Mouse (Mus musculus): ENCODE measurements around the gene Gsdma3. TPM values are rescaled to one million over a fixed set of nuclear protein-coding genes. Genes with fewer than 3 reads are reported as not detected.
A peak's percentile ranks its signal among the peaks of the same experiment; 100 is the strongest.
"Not testable (repeated sequence)": the region's sequence is repeated elsewhere in the genome, so short reads cannot be mapped to it uniquely, and the experiment has no call there.

The Gsdma3 gene
- polyA plus RNA-seq, 2 experiments, result not detected

- 74% methylated on average over 2 of the region's 2 CpGs for WGBS
- no peak overlapping the region for H3K9ac ChIP-seq (ENCODE audit: low read depth, low read length, severe bottlenecking)
- no peaks in the 10 kb centered on the region for H3K36me3 ChIP-seq (ENCODE audit: control insufficient read depth, insufficient read depth, low read length)
- no peak overlapping the region for H3K4me2 ChIP-seq (replicated peaks; ENCODE audit: low read depth, low read length, severe bottlenecking)
- TF ChIP-seq POLR2A (IDR thresholded peaks at IDR 0.05; ENCODE audit: borderline replicate concordance, extremely low read depth, insufficient read depth, insufficient read length), result no peak
- no peak for DNase-seq (ENCODE audit: low spot score)
- no peaks in the 10 kb centered on the region for H3K4me1 ChIP-seq (ENCODE audit: control insufficient read depth, insufficient read depth, low read length)
- H3K27me3 ChIP-seq (ENCODE audit: control insufficient read depth, insufficient read depth, low read length), result no peaks in the 10 kb centered on the region
- H3K27ac ChIP-seq (replicated peaks; ENCODE audit: low read depth, low read length), result no peak overlapping the region
- H3K9me3 ChIP-seq (ENCODE audit: control insufficient read depth, low read length), result no peaks in the 10 kb centered on the region
- no peak overlapping the region for H3K4me3 ChIP-seq (replicated peaks; ENCODE audit: low read length)
- no peak for ATAC-seq (ENCODE audit: low FRiP score, low read depth)
These were observed 19.8 kb downstream of the Gsdma3 start for GRCm38 (mm10) chr11:98645946-98646345.

DNA sequence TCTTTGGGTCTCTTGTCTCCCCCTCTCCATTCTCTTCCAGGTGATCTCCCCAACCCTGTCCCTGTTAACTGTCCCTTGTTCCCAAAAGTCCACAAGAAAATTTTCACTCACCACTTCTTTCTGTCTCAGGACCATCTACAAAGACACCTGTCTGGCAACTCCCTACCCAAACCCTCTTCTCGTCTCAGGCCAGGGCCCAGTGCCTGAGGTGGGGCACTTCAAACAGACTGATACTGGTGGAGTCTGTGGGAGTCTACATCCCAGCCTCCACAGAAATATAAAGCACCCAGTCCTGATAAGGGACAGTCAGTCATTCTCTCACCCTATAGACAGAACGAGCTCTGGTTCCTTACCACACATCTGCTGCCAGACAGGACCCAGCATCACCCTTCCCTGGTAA is 20.3 kb downstream of the Gsdma3 start, which contains the start of gene Gsdma2:
Gsdma2 (plus strand) TSS at position 301 of the 400 bp plus-strand sequence.
- H3K9ac ChIP-seq (ENCODE audit: low read depth, low read length, severe bottlenecking), result no peak within 1 kb of the TSS
- H3K36me3 ChIP-seq (ENCODE audit: control insufficient read depth, insufficient read depth, low read length), result no peaks in the 10 kb centered on the region
- H3K27ac ChIP-seq (replicated peaks; ENCODE audit: low read depth, low read length), result no peak within 1 kb of the TSS
- H3K4me1 ChIP-seq (ENCODE audit: control insufficient read depth, insufficient read depth, low read length), result no peaks in the 10 kb centered on the region
- no peak for TF ChIP-seq POLR2A (IDR thresholded peaks at IDR 0.05; ENCODE audit: borderline replicate concordance, extremely low read depth, insufficient read depth, insufficient read length)
- DNase-seq (ENCODE audit: low spot score) (no peak), ATAC-seq (ENCODE audit: low FRiP score, low read depth) (no peak)
- no peak within 1 kb of the TSS for H3K4me2 ChIP-seq (replicated peaks; ENCODE audit: low read depth, low read length, severe bottlenecking)
- WGBS, result 55% methylated on average over 2 of the region's 2 CpGs
- H3K9me3 ChIP-seq (ENCODE audit: control insufficient read depth, low read length), result no peaks in the 10 kb centered on the region
- H3K27me3 ChIP-seq (ENCODE audit: control insufficient read depth, insufficient read depth, low read length), result no peaks in the 10 kb centered on the region
- no peak within 1 kb of the TSS for H3K4me3 ChIP-seq (replicated peaks; ENCODE audit: low read length)

DNA sequence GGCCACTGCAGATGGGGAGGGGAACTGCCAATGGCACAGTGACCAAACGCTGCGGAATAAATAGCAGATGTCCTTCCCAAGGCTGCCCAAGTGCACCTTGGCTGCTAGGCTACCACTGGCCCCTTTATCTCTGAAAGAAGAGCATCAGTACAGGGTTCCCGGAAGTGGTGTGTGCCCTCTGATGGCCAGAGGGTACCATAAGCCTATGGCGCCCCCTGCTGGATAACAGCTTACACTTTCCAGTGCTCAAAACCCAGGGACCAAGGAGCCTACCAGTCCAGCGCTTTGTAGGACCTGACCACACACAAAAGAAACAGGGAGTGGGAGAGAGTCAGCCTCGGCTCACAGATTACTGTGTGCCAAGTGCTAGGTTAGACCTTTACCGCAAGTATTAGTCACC is 28.9 kb downstream of the Gsdma3 start:
- H3K27me3 ChIP-seq (ENCODE audit: control insufficient read depth, insufficient read depth, low read length); H3K9me3 ChIP-seq (ENCODE audit: control insufficient read depth, low read length); H3K4me2 ChIP-seq (replicated peaks; ENCODE audit: low read depth, low read length, severe bottlenecking); H3K9ac ChIP-seq (ENCODE audit: low read depth, low read length, severe bottlenecking); H3K4me1 ChIP-seq (ENCODE audit: control insufficient read depth, insufficient read depth, low read length); ATAC-seq (ENCODE audit: low FRiP score, low read depth); H3K36me3 ChIP-seq (ENCODE audit: control insufficient read depth, insufficient read depth, low read length); H3K4me3 ChIP-seq (replicated peaks; ENCODE audit: low read length); H3K27ac ChIP-seq (replicated peaks; ENCODE audit: low read depth, low read length); DNase-seq (ENCODE audit: low spot score): not testable (repeated sequence)
- 9% methylated on average over 6 of the region's 7 CpGs for WGBS

GRCm38 (mm10) chr11:98660517-98660916 is 34.4 kb downstream of the Gsdma3 start:
- 8% methylated on average over 6 of the region's 6 CpGs for WGBS
- ATAC-seq (ENCODE audit: low FRiP score, low read depth), result no peak

GRCm38 (mm10) chr11:98664091-98664490 is 37.9 kb downstream of the Gsdma3 start, which contains the start of gene Gsdma:
Gene Gsdma, plus strand, starts transcription at chr11:98664351.
- Histone ChIP-seq H3K36me3 (ENCODE audit: control insufficient read depth, insufficient read depth, low read length) (no peaks in the 10 kb centered on the region), H3K4me1 (ENCODE audit: control insufficient read depth, insufficient read depth, low read length) (no peaks in the 10 kb centered on the region), H3K27ac (replicated peaks; ENCODE audit: low read depth, low read length) (no peak within 1 kb of the TSS), H3K4me2 (replicated peaks; ENCODE audit: low read depth, low read length, severe bottlenecking) (no peak within 1 kb of the TSS), H3K9me3 (ENCODE audit: control insufficient read depth, low read length) (no peaks in the 10 kb centered on the region), H3K4me3 (replicated peaks; ENCODE audit: low read length) (no peak within 1 kb of the TSS), H3K9ac (ENCODE audit: low read depth, low read length, severe bottlenecking) (no peak within 1 kb of the TSS), H3K27me3 (ENCODE audit: control insufficient read depth, insufficient read depth, low read length) (0 out of 2 replicates have a peak, but pooled peaks cover 14% of the 10 kb centered on the region)
- 23% methylated on average over 4 of the region's 4 CpGs for WGBS
- TF ChIP-seq POLR2A (IDR thresholded peaks at IDR 0.05; ENCODE audit: borderline replicate concordance, extremely low read depth, insufficient read depth, insufficient read length), result no peak
- no peak for ATAC-seq (ENCODE audit: low FRiP score, low read depth)
- DNase-seq (ENCODE audit: low spot score), result no peak

More at GRCm38 (mm10) chr11:98660517-98660916, 34.4 kb downstream of the Gsdma3 start:
- no peak overlapping the region for H3K4me2 ChIP-seq (replicated peaks; ENCODE audit: low read depth, low read length, severe bottlenecking)
- H3K27me3 ChIP-seq (ENCODE audit: control insufficient read depth, insufficient read depth, low read length), result no peaks in the 10 kb centered on the region
- no peaks in the 10 kb centered on the region for H3K9me3 ChIP-seq (ENCODE audit: control insufficient read depth, low read length)
- H3K27ac ChIP-seq (replicated peaks; ENCODE audit: low read depth, low read length), result no peak overlapping the region
- no peak overlapping the region for H3K9ac ChIP-seq (ENCODE audit: low read depth, low read length, severe bottlenecking)
- H3K36me3 ChIP-seq (ENCODE audit: control insufficient read depth, insufficient read depth, low read length), result no peaks in the 10 kb centered on the region
- TF ChIP-seq POLR2A (IDR thresholded peaks at IDR 0.05; ENCODE audit: borderline replicate concordance, extremely low read depth, insufficient read depth, insufficient read length), result no peak
- no peak overlapping the region for H3K4me3 ChIP-seq (replicated peaks; ENCODE audit: low read length)
- H3K4me1 ChIP-seq (ENCODE audit: control insufficient read depth, insufficient read depth, low read length), result no peaks in the 10 kb centered on the region
- peak; percentile 77 for DNase-seq (ENCODE audit: low spot score)

DNA sequence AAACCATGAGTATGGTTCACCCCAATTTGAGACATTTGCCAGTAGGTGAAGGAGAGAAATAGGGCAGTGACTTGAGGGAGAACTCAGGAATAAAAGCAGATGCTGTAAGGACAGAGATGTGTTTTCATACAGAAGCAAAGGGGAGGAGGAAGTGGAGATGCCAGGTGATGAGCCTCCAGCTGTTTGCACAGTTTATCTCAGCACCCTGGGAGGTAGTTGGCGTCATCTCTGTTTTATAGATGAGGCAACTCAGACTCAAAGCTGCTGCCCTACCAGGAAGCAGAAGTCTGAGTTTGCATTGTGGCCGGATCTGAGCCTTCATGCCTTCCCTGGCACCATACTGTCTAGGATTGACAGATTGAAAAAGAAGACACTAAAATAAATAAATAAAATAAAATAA is 42.8 kb downstream of the Gsdma3 start:
- DNase-seq (ENCODE audit: low spot score) (no peak), ATAC-seq (ENCODE audit: low FRiP score, low read depth) (no peak)
- 65% methylated on average over 2 of the region's 2 CpGs for WGBS
- no peaks in the 10 kb centered on the region for H3K4me1 ChIP-seq (ENCODE audit: control insufficient read depth, insufficient read depth, low read length)
- no peak for TF ChIP-seq POLR2A (IDR thresholded peaks at IDR 0.05; ENCODE audit: borderline replicate concordance, extremely low read depth, insufficient read depth, insufficient read length)
- 0 out of 2 replicates have a peak, but pooled peaks cover 14% of the 10 kb centered on the region for H3K27me3 ChIP-seq (ENCODE audit: control insufficient read depth, insufficient read depth, low read length)
- no peak overlapping the region for H3K27ac ChIP-seq (replicated peaks; ENCODE audit: low read depth, low read length)
- no peaks in the 10 kb centered on the region for H3K9me3 ChIP-seq (ENCODE audit: control insufficient read depth, low read length)
- H3K4me3 ChIP-seq (replicated peaks; ENCODE audit: low read length), result no peak overlapping the region
- no peak overlapping the region for H3K9ac ChIP-seq (ENCODE audit: low read depth, low read length, severe bottlenecking)
- H3K4me2 ChIP-seq (replicated peaks; ENCODE audit: low read depth, low read length, severe bottlenecking), result no peak overlapping the region
- H3K36me3 ChIP-seq (ENCODE audit: control insufficient read depth, insufficient read depth, low read length), result no peaks in the 10 kb centered on the region

All from limb, embryonic 14.5 days (tissue).